Mouse (Mus musculus) E14TG2a.4 (cell line): ENCODE data around the gene Pygo2.
"Not testable (repeated sequence)": the region's sequence is repeated elsewhere in the genome, so short reads cannot be mapped to it uniquely, and the experiment has no call there.

Experiments used
- H3K27me3 ChIP-seq: 2 replicates; pipeline ENCODE4 v1.6.1; 2014; ENCODE audit warnings: low read length, control low read depth; ENCODE audit not compliant: insufficient read depth
- H3K36me3 ChIP-seq: 2 replicates; pipeline ENCODE4 v1.6.1; 2014; ENCODE audit warnings: low read length, control low read depth; ENCODE audit not compliant: insufficient read depth
- H3K4me1 ChIP-seq: replicated peaks from 2 replicates; pipeline ENCODE4 v1.6.1; 2014; ENCODE audit warnings: low read depth, low read length, control low read depth
- H3K4me3 ChIP-seq: replicated peaks from 2 replicates; pipeline ENCODE4 v1.5.1; 2014; ENCODE audit warnings: mild to moderate bottlenecking, low read length
- H3K9me3 ChIP-seq: 2 replicates; pipeline ENCODE4 v1.6.1; 2014; ENCODE audit warnings: low read length, control low read depth
- CTCF ChIP-seq: conservative IDR thresholded peaks from 2 replicates; pipeline ENCODE4 v1.5.1; 2014; ENCODE audit warnings: low read length
- NANOG ChIP-seq: IDR thresholded peaks from 2 replicates; pipeline ENCODE4 v1.6.1; 2014; ENCODE audit warnings: borderline replicate concordance, low read length, mixed read lengths
- POU5F1 ChIP-seq: IDR thresholded peaks from 2 replicates; pipeline ENCODE4 v1.6.1; 2014; ENCODE audit warnings: low read length, borderline replicate concordance

The Pygo2 gene

GRCm38 (mm10) chr3:89421810-89422473 lies 8.1 kb upstream of the Pygo2 start:
- Histone ChIP-seq H3K4me1 (peaks cover 70% of the 10 kb centered on the region), H3K4me3 (peak overlapping the region; percentile 83), H3K27me3 (no peaks in the 10 kb centered on the region), H3K36me3 (peaks cover 44% of the 10 kb centered on the region), H3K9me3 (no peaks in the 10 kb centered on the region)
- no peak for TF ChIP-seq POU5F1
- no peak for TF ChIP-seq CTCF
- TF ChIP-seq NANOG = no peak

- peaks cover 76% of the 10 kb centered on the region for H3K4me1 ChIP-seq
- no peak for TF ChIP-seq CTCF
- no peak for TF ChIP-seq NANOG
- no peak for TF ChIP-seq POU5F1
- H3K27me3 ChIP-seq = no peaks in the 10 kb centered on the region
- H3K36me3 ChIP-seq = peaks cover 51% of the 10 kb centered on the region
- no peaks in the 10 kb centered on the region for H3K9me3 ChIP-seq
- peak overlapping the region; percentile 83 for H3K4me3 ChIP-seq
Measured at GRCm38 (mm10) chr3:89422556-89423205, 7.3 kb upstream of the Pygo2 start.

GRCm38 (mm10) chr3:89424416-89425140 lies 5.4 kb upstream of the Pygo2 start:
- no peaks in the 10 kb centered on the region for H3K9me3 ChIP-seq
- peaks cover 89% of the 10 kb centered on the region for H3K4me1 ChIP-seq
- peaks cover 67% of the 10 kb centered on the region for H3K36me3 ChIP-seq
- TF ChIP-seq NANOG (no peak), CTCF (no peak), POU5F1 (no peak)
- no peaks in the 10 kb centered on the region for H3K27me3 ChIP-seq
- peak overlapping the region; percentile 83 for H3K4me3 ChIP-seq

GRCm38 (mm10) chr3:89425141-89425525 lies 4.9 kb upstream of the Pygo2 start:
- Histone ChIP-seq H3K4me3 (peak overlapping the region; percentile 83), H3K9me3 (no peaks in the 10 kb centered on the region), H3K4me1 (peaks cover 84% of the 10 kb centered on the region), H3K36me3 (peaks cover 67% of the 10 kb centered on the region), H3K27me3 (no peaks in the 10 kb centered on the region)
- TF ChIP-seq POU5F1 = no peak
- TF ChIP-seq NANOG = no peak
- TF ChIP-seq CTCF = no peak; the same call in 1 of the 2 replicates

GRCm38 (mm10) chr3:89425876-89426275 lies 4.1 kb upstream of the Pygo2 start:
- Histone ChIP-seq H3K4me1 (peaks cover 80% of the 10 kb centered on the region), H3K27me3 (no peaks in the 10 kb centered on the region), H3K36me3 (peaks cover 67% of the 10 kb centered on the region), H3K4me3 (no peak overlapping the region), H3K9me3 (no peaks in the 10 kb centered on the region)
- no peak for TF ChIP-seq CTCF
- no peak for TF ChIP-seq POU5F1
- no peak for TF ChIP-seq NANOG

- not testable (repeated sequence) for H3K4me3 ChIP-seq, H3K9me3 ChIP-seq, H3K27me3 ChIP-seq
- H3K4me1 ChIP-seq = peaks cover 83% of the 10 kb centered on the region
- H3K36me3 ChIP-seq = peaks cover 79% of the 10 kb centered on the region
Measured at GRCm38 (mm10) chr3:89429021-89429420, 993 bp upstream of the Pygo2 start.

- Histone ChIP-seq H3K36me3 (peaks cover 55% of the 10 kb centered on the region), H3K9me3 (no peaks in the 10 kb centered on the region), H3K4me1 (peaks cover 83% of the 10 kb centered on the region), H3K4me3 (peak overlapping the region; percentile 100), H3K27me3 (no peaks in the 10 kb centered on the region)
- no peak for TF ChIP-seq CTCF
- TF ChIP-seq NANOG = no peak
- no peak for TF ChIP-seq POU5F1
Measured at GRCm38 (mm10) chr3:89432606-89433005, 2.6 kb downstream of the Pygo2 start.

GRCm38 (mm10) chr3:89434532-89434931 lies 4.5 kb downstream of the Pygo2 start:
- H3K9me3 ChIP-seq = no peaks in the 10 kb centered on the region
- H3K4me3 ChIP-seq = peak overlapping the region; percentile 37
- TF ChIP-seq CTCF = no peak
- TF ChIP-seq POU5F1 = no peak
- no peak for TF ChIP-seq NANOG
- H3K4me1 ChIP-seq = peaks cover 78% of the 10 kb centered on the region
- H3K27me3 ChIP-seq = no peaks in the 10 kb centered on the region
- H3K36me3 ChIP-seq = peaks cover 42% of the 10 kb centered on the region

GRCm38 (mm10) chr3:89435041-89435440 lies 5.0 kb downstream of the Pygo2 start:
- H3K4me1 ChIP-seq = peaks cover 78% of the 10 kb centered on the region
- no peaks in the 10 kb centered on the region for H3K27me3 ChIP-seq
- H3K36me3 ChIP-seq = peaks cover 47% of the 10 kb centered on the region
- H3K9me3 ChIP-seq = no peaks in the 10 kb centered on the region
- no peak for TF ChIP-seq NANOG
- H3K4me3 ChIP-seq = peak overlapping the region; percentile 37; the same call in 1 of the 2 replicates
